Mouse (Mus musculus) thymus, adult 2 months (tissue): Measurements from ENCODE around the gene Aldh3a1.

Experiments
- CTCF ChIP-seq: fragments of 200-500 bp; IDR thresholded peaks from 2 replicates; pipeline ENCODE4 v1.5.1; 2012; ENCODE audit warnings: mild to moderate bottlenecking, control low read depth, low read length, moderate library complexity, borderline replicate concordance; ENCODE audit not compliant: control insufficient read depth, poor library complexity, insufficient read depth; ENCODE audit errors: extremely low read depth
- POLR2A ChIP-seq: fragments of 200-500 bp; IDR thresholded peaks from 2 replicates; pipeline ENCODE4 v1.6.1; 2012; ENCODE audit warnings: mild to moderate bottlenecking, low read length, control low read depth, moderate library complexity; ENCODE audit not compliant: control insufficient read depth, poor library complexity, insufficient read depth; ENCODE audit errors: extremely low read depth

DNA sequence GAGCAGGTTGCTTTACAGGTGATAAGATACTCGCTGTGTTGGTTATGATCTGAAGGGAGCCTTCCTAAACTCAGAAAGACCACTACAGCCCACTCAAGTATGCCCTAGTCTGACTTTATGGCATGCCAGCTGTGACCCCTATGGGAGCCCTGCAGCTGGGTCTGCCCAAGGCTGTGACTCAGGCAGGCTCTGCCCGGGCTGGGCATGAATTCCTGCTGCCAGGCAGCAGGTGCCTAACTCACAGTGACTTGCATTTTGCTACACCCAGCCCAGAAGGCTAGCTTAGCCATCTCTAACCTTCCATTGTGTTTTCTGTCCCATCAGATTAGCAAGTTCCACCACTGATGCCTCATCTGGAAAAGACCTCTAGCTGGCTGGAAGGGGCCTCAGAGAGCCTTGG, 4.5 kb upstream of the Aldh3a1 start:
- TF ChIP-seq CTCF = no peak
- TF ChIP-seq POLR2A = no peak
